Mouse (Mus musculus): ENCODE measurements at regions not wholly inside any gene's neighbourhood (a gene's known extent, or its start where the extent isn't known, plus 50 kb on each side); places are given as distances from the start of the nearest gene placed in this dataset.

GRCm38 (mm10) chr15:60566267-60566666, 287.3 kb downstream of the Fam84b start:
- TF ChIP-seq CTCF (IDR thresholded peaks at IDR 0.05; ENCODE audit: borderline replicate concordance, insufficient read depth, low read depth, low read length) (no peak), POLR2A (IDR thresholded peaks at IDR 0.05; ENCODE audit: borderline replicate concordance, insufficient read depth, low read length) (no peak)

Measured in cerebellum, adult 2 months (tissue).